Mouse (Mus musculus) megakaryocyte progenitor cell, adult 5-6 weeks (primary cell): Measurements from ENCODE around the gene Ice2. TPM values are rescaled to one million over a fixed set of nuclear protein-coding genes. Genes with fewer than 3 reads are reported as not detected.

ENCODE experiments used
- ATAC-seq: replicated peaks from 2 replicates; pipeline ENCODE4 v1.8.0; 2016; ENCODE audit warnings: mild to moderate bottlenecking, moderate TSS enrichment, inconsistent platforms; ENCODE audit not compliant: poor library complexity
- total RNA-seq, 2 experiments: library from RNA; stranded (forward) in 1 of 2; stranded (reverse) in 1 of 2; fragments of 157-497, 149-512 nt in 1 of 2; fragments of 200-1000 nt in 1 of 2; gene quantifications; 2 replicates each; pipeline versions ENCODE4 v1.2.3 to v1.2.4; 2015 to 2017

The Ice2 gene
- total RNA-seq (2015) (23.5 and 31.1 TPM in 2 replicates), total RNA-seq (2017) (18.9 and 27.6 TPM in 2 replicates)

DNA sequence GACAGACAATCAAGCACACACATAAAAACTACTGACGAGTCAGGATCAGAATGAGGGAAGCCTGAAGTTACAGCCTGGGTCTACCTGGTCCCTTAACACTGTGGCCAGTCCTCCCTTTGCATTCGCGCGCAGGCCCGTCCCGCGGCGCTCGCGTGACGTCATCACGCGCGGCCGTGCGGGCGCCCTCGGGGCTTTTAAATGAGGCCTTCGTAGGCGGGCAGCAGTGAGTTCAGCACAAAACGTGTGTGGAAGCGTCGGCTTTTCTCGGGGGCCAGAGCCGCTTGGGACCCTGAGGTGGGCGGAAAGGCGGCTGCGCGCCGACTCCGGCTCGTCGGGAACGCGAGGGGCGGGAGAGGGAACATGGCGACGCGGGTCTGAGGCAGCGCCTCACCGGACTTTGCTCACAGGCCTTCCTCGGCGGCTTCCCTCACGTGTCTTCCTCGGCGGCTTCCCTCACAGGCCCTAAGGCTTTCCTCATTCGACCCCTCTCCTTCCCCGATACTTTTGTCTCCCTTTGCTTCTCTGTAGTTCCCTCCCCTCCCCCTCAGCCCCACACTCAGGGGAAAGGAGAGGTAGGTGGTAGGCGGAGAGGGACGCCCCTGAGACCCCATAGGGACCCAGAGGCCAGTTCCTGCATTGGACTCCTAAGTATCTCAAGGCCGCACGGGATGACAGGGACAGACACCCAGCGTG is at the start of gene Ice2:
Gene Ice2 (plus strand): TSS at position 147 of the 693 bp plus-strand sequence.
- ATAC-seq, result peak; percentile 88

DNA sequence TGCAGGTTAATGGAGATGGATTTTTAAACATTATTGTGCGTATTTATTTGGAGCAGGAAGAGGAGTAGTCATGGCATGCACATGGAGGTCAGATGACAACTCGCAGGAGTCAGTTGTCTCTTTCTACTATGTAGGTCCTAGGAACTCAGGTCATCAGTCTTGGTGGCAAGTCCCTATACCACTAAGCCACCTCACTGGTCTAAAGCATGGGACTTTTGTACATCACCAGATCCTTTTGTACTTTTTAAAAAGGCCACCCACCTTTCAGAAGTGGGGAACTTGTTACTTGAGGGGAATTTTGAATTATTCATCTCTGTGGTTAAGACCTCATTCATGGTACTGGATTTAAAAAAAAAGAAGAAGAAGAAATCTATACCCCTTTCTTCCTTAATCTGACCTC is 48.2 kb upstream of the Ice2 start:
- ATAC-seq, result no peak

DNA sequence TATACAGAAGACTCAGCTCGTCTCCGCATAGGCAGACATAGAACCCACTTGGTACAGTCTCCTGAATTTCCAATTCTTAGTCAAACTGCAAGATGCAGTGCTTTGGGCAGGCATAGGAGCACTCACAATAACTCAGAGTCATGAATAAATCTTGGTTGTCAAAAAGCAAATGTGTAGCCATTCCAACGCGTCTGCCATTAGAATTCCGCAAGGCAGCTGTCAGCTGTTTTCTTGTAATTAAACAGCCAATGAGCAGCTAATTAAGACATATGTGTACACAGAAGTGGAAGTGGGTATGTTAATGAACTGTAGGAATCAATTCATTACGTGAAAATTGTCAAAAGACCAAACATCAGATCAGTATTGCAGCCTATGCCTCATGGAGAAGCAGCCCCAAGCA is 43.5 kb upstream of the Ice2 start:
- ATAC-seq, result no peak

DNA sequence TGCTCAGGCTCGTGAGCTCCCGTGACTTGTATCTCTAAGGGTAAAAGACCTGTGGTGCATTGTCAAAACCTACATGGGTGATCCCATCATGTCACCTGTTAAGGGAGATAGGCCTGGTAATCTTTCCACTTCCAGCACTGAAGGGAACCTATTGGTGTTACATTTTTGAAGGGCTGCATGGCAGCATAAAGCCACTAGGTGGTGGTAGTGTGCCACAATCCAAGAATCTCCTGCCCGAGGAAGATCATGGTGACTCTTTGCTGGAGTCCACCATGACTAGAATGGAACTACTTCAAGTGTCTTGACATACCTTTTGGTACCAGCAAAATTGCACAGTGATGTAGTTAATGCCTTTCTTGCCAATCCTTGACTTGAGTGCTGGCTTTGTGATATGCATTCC is 39.9 kb upstream of the Ice2 start:
- ATAC-seq, result peak; percentile 92

DNA sequence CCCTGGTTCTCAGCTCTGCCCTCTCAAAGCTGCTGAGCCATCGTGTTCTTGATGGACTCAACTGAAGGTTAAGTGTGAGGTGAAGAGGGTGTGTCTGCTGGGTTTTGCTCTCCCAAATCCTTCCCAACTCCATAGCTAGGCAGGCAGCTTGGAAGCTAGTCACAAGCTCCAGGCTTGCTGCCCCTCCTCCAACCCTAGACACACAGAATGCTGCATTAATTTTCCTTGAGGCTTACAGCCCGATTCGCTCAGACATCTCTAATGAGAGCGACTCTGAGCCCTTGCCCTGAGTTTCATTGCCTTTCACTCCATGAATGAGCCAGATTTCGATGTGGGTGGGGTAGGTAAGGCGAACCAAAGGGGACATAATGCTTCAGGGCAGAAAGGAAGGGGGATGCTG is 38.9 kb upstream of the Ice2 start:
- ATAC-seq, result no peak

DNA sequence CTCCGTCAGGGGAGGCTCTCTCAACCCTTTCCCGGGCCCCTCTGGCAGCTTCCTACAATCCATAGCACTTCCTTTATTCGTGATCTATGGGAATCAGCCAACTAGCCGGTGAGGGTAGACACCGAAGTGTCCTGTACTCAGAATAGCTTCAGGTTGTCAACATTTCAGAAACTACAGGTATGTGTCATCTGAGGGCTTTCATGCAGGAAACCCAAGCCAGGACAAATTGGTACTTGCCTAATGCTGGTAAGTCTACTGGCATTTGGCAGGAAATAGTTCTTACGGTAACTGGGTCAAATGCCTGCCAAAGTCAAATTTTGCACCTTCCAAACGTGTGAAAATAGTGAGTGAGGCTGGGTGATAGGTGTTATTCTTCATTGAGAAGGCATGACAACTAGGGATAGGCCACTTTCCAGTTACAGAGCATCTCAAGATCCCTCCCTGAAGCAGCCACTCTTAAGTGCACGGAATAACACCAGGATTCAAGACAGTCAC is 35.7 kb upstream of the Ice2 start:
- no peak for ATAC-seq

DNA sequence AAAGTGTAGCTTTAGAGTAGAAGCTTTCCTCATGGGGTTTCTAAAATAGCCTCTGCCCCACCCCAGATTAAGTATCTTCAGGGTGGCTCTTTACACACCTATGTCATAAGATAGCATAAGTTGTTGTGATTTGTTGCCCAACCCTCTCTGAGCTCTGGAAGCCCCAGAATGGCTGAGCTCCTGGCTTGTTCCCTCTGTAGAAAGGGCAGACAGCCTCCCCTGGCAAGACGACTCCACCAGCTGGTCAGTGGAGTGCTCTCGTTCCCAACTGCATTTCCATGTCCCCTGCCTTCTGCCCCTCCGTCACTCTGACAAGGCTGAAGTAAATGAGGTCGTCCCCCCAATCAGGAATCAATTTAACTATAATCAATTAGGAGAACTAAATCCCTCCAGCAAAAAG is 34.9 kb upstream of the Ice2 start:
- no peak for ATAC-seq

DNA sequence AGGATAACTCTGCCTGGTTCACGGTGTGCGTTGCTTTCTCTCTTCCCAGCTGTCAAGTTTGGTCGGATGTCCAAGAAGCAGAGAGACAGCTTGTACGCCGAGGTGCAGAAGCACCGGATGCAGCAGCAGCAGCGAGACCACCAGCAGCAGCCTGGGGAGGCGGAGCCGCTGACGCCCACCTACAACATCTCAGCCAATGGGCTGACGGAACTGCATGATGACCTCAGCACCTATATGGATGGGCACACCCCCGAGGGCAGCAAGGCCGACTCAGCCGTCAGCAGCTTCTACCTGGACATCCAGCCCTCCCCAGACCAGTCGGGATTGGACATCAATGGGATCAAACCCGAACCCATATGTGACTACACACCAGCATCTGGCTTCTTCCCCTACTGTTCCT is 33.6 kb upstream of the Ice2 start:
- ATAC-seq, result no peak

DNA sequence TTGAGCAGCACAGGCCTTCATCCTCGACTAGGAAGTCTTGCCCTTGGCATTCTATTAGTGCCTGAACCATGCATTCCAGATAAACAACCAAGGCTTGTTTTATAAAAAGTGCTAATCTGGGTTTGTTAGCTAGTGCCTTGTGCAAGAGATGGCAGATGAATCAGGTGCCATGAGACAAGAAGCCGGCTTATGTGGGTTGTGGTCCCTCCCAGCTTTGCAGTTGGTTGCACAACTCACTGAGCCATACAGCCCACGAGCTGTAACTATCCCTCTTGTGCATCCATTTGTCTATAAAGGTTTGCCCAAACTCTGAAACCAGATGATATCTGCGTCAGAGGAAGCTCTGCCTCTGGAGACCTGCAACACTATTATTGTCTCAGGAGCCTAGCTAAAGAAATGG is 30.7 kb upstream of the Ice2 start:
- ATAC-seq, result 0 out of 2 replicates have a peak, but pooled peaks have one; percentile 20

DNA sequence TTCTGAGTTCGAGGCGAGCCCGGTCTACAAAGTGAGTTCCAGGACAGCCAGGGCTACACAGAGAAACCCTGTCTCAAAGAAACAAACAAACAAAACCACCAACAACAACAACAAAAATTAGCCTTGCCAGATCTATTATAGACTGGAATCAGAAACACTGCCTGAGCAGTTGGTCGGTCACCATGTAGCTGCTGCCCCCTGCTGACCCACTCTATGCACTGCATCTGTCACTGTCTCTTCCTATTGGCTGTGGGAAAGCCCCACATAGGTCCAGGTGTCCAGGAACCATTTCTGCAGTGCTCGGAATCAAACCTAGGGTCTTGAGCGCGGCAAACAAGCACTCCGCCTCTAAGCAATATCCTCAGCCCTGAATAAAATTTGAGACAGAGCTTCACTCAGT is 29.6 kb upstream of the Ice2 start:
- ATAC-seq, result peak; percentile 97

DNA sequence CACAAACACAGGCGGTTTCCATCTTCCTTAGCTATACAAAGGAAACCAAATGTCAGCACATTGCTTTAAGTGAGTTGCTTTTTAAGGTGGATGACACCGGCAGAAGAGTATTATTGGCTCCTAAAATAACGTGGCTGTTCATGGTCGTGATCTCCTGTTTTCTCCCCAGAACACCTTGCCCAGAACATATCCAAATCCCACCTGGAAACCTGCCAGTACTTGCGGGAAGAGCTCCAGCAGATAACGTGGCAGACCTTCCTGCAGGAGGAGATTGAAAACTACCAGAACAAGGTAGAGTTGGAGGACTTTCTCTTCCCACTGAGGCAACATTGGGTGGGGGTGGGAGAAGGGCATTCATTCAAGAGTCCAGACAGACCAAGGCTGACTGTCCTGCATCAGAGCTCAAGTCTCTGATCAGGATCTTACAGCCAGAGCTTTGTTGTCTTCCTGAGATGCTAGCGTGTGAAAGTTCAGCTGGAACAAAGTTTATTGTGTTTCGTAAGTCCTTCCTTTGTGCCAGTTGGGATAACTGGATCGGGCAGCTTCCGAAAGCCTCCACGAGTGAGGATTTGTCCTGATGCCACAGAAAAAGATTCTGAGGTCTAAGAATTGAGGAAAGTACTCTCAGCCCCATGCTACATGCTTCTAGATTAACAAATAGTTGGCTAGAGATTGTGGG is 26.5 kb upstream of the Ice2 start:
- ATAC-seq, result no peak

DNA sequence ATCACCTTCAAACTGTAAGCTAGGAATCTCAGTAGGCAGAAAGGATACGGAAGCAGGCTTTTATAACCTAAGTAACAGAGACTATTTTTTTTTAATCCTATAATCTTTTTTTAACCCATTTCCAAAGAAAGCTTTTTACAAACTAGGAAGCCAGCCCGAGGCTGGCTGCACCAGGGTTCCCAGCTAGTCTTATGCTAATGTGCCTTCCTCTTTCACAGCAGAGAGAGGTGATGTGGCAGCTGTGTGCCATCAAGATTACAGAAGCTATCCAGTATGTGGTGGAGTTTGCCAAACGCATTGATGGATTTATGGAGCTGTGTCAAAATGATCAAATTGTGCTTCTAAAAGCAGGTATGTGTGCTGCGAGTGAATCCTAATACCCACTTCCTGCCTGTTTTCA is 24.8 kb upstream of the Ice2 start:
- no peak for ATAC-seq

DNA sequence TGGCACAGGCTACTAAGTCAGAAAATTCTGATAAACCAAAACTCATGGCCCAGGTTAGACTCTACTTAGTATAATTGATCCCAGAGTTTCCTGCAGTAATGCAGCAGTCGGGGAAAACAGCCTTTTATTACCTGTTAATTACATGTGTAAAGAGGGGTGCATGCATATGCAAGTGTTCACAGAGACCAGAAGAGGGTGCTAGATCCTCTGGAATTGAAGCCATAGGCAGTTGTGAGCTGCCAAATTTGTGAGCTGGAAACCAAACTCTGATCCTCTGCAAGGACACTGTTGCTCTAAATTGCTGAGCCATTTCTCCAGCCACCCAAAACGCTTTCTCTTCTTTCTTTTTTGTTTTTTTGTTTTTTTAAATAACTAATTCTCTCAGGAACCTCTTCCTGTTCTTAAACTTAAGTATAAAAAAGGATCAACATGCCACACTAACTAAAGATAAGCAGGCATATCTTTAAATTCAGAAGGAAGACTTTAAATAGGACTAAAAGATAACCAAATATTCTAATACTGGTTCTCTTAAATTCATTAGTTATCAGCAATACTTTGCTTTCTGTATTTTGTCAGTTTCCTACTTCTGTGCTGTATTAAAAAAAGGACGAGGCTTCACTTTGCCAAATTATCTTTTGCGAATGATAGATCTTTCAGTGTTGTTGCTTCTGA is 20.6 kb upstream of the Ice2 start:
- peak; percentile 64 for ATAC-seq

DNA sequence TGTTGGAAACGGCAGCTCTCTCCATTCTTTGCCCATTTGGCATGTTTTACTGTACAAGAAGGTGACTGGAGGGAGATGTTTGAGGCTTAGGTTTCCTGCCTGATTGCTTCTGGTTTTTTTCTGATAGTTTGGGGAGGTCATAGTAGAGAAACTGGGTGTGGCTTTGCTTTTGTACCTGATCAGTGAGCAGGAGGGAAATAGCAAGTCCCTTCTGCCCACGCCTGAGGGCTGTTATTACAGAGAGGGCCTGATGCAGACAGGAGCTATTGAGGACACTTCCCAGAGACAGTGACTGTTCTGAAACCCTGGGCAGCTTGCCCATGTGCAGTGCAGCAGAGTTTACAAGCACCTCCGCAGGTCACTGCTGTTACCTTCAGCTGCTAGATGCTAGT is 20.1 kb upstream of the Ice2 start:
- ATAC-seq, result no peak

DNA sequence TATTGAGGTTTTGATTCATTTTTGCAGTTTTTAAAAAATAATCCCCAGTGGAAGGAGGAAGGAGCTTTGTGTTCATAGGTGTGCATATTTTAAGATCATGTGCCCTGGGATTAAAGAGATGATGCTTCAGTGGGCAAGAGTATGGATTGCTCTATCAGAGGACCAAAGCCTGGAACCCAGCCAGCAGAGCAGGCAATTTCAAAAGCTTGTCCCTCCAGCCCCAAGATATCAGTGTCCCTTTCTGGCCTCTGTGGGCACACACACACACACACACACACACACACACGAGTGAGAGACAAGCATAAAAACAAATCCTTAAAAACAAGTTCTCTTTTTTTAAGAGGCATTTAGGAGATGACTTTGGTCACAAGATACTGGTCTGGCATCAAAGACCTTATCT is 17.2 kb upstream of the Ice2 start:
- ATAC-seq, result no peak

DNA sequence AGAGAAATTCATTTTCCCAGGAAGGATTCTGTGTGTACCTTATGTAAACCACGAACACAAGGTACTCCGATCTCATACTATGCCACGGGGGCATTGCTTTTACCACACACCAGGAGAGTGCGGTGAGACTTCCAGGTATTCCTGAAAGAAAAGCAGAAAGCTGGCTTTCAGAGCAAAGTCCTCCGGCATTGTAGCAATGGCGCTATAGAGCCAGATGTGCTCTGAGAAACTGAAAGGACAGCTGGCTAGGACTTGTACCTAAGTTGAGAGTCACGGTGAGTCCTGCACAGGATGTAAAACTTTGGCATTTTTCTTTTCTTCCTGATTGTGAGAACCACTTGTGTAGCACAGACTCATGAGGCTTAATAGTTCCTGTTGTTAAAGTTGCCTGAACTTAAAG is 16.0 kb upstream of the Ice2 start:
- ATAC-seq, result no peak

DNA sequence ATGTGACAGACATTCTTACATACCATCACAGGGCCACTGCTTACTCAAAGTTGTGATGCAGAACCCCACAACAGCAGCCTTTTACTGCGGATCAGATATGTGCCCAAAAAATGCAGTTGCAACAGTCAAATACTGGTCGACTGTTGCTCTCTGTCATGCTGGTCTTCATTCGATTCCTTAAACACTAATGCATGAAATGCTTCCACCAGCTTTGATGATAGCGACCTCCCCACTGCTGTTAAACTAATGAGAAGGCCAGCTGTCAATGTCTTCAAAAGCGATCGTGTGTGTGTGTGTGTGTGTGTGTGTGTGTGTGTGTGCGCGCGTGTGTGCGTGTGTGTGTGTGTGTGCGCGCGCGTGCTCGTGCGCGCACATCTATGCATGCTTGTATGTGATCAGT is 13.2 kb upstream of the Ice2 start:
- no peak for ATAC-seq

DNA sequence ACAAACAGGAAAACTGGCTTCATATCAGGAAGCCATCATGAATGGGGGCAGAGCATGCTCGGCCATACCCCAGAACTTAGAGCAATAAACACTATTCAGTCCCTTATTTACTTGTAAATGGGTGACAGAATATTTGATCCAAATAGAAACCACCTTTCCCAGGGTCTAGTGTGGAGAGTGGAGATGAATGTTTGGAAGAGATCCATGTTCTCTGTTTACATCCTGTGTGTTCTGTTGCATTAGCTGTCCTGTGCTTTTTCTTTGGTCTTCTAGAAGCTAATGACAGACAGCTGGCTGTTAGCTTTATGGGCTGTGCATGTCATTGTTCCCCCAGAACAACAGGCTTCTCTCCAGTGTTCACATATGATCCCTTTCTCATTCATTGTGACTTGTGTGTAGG is 12.8 kb upstream of the Ice2 start:
- ATAC-seq, result no peak

DNA sequence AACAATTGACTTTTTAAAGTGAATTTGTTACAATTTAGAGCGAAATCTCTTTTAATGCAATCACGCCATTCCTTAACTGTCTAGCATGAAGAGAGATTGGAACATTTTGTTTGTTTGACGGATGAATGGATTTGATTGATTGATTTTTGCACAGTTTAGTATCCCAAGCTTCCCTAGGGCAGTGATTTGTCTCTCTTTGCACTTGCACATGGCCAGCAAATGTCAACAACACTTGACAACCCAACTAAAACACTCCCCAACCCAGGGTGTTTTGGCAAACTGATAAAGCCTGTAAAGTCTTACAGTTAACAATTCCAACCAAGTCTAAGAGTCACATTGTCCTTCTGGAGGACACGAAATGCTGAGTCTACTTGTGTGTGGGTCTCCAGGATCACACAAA is 10.4 kb upstream of the Ice2 start:
- no peak for ATAC-seq

DNA sequence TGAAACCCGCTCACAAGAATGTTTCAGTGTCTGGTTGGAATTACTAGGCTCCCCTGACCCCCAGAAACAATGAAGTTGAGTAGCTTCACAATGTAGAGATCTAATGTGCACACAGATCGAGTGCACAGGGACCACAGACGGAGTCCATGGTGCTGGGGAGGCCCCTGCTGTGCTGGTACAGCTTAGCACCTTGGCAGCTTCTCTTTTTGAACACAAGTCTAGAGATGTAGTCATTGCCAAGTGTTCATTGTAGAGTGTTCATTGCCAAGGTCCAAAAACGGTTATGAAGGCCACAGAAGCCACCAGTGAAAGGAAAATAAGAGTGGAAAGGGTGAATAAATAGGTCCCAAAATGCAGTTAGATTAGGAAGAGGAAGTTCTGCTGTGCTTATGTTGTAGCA is 7.1 kb upstream of the Ice2 start:
- ATAC-seq, result no peak

DNA sequence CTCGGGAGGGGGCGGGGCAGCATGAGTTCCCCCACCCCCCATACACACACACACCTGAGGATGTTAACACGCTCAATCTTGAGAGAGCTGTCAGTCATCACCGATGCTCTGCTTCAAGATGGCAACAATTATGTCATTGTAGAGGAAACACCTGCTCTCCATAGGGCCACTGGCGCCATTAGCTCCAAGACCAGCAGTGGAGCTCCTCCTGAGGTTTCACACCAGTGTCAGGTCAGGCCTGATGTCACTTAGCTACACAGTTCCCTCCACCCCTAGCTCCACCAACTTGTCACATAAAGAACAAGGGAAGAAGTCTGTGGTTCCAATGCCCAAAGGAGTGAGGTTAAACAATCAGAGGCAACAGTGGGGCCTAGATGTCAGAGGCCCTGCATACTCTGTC is 3.5 kb upstream of the Ice2 start:
- ATAC-seq, result no peak

DNA sequence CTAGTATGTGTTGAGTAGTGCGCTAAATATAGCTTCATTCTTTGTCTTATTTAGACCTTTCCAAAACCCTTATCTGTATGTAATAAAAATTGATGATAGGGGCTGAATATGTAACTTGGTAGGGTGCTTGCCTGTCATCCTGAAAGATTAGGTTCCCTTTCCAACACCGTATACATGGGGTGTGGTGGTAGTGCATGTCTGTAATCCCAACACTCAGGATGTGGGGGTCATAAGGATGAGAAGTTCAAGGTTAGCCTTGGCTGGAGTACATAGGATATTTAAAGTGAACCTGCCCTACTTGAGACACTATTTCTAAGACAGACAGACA is 310 bp upstream of the Ice2 start:
- peak; percentile 51 for ATAC-seq
